In the genomic region with DNA sequence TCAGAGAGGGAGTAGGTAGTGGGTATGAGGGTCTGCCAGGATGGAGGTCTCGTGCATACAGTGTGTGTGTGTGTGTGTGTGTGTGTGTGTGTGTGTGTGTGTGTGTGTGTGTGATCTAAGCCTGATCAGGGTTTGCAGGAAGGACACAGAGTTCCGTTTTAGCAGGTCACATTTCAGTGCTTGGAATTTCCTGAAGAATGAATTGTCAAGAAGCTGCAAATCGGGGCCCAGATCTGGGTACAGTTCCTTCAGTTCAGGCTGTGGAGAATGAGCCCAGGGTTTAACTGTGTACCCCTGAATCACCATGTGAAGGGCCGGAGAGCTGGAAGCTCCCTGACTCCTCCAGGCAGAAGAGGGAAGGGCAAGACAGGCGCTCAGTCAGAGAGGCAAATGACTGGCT, we compare ENCODE assay signal across 15 mouse cellular contexts. TPM values are rescaled to one million over a fixed set of nuclear protein-coding genes. Genes with fewer than 3 reads are reported as not detected.
DNase-seq lines count a peak whose midpoint lies in the region; ATAC-seq and TF ChIP-seq lines count a peak whose summit lies in the region.
"Had no signal": no experiment of that assay in that cellular context is flagged by ENCODE, and none has a peak within 500 bp of the region (broad histone marks: within the 10 kb centered on the region; RNA-seq: fewer than 3 reads in every experiment).

No protein-coding gene starts in this region.

- H3K4me1 ChIP-seq in heart, embryonic 13.5 days = peaks cover 13% of the 10 kb centered on the region
- peaks cover 0 to 14% of the 10 kb centered on the region in 2 experiments; a peak in 3 of 4 replicates for H3K4me1 ChIP-seq in ES-E14 (ENCODE audit: control insufficient read depth in 2 of 2, insufficient read depth in 2 of 2, low read length in 2 of 2, poor library complexity in 1 of 2)
- H3K4me1 ChIP-seq in embryonic facial prominence, embryonic 14.5 days (ENCODE audit: control insufficient read depth, insufficient read depth, low read length) = peaks cover 5% of the 10 kb centered on the region; the same call in 1 of the 2 replicates

- WGBS in heart, embryonic 13.5 days = 55% methylated on average over 5 of the region's 5 CpGs
- WGBS in embryonic facial prominence, embryonic 14.5 days = 35% methylated on average over 5 of the region's 5 CpGs

- no peak overlapping the region for H3K4me2 ChIP-seq in heart, embryonic 13.5 days
- H3K4me2 ChIP-seq in embryonic facial prominence, embryonic 14.5 days (ENCODE audit: low read depth, low read length) = no peak overlapping the region

- no peak overlapping the region for H3K9ac ChIP-seq in heart, embryonic 13.5 days
- 0 out of 2 replicates have a peak overlapping the region, but pooled peaks have one; percentile 28 for H3K9ac ChIP-seq in ES-E14 (ENCODE audit: insufficient read depth, low read depth, low read length, poor library complexity, severe bottlenecking)
- 0 out of 2 replicates have a peak overlapping the region, but pooled peaks have one; percentile 19 for H3K9ac ChIP-seq in embryonic facial prominence, embryonic 14.5 days (ENCODE audit: low read depth, low read length)

- no peaks in the 10 kb centered on the region for H3K9me3 ChIP-seq in heart, embryonic 13.5 days
- H3K9me3 ChIP-seq in ES-E14 (ENCODE audit: control insufficient read depth, insufficient read depth, low read depth, low read length) = no peaks in the 10 kb centered on the region
- H3K9me3 ChIP-seq in embryonic facial prominence, embryonic 14.5 days (ENCODE audit: control insufficient read depth, low read length) = no peaks in the 10 kb centered on the region

- ATAC-seq in heart, embryonic 13.5 days (ENCODE audit: extremely low read depth, insufficient number of reproducible peaks, low FRiP score, low TSS enrichment) = no peak
- 0 out of 2 replicates have a peak, but pooled peaks have one; percentile 26 for ATAC-seq in embryonic facial prominence, embryonic 14.5 days (ENCODE audit: low read depth)
- ATAC-seq: inflammation-experienced regulatory T-cells, adult 6 months; lung, postnatal 0 days had no signal

- peaks cover 11% of the 10 kb centered on the region; the same call in 1 of the 2 replicates for H3K27me3 ChIP-seq in heart, embryonic 13.5 days (replicated peaks)
- no peaks in the 10 kb centered on the region for H3K27me3 ChIP-seq in embryonic facial prominence, embryonic 14.5 days (replicated peaks; ENCODE audit: control insufficient read depth, insufficient read depth, low read length)

- in situ Hi-C loops in ES-E14 (cut with MboI; ENCODE audit: low sequenced_read_pairs in 2 of 2, unreplicated experiment in 2 of 2) = no loop called here

- no peaks in the 10 kb centered on the region for H3K36me3 ChIP-seq in heart, embryonic 13.5 days
- H3K36me3 ChIP-seq in ES-E14 (ENCODE audit: control insufficient read depth, insufficient read depth, low read length, poor library complexity, severe bottlenecking) = no peaks in the 10 kb centered on the region
- no peaks in the 10 kb centered on the region for H3K36me3 ChIP-seq in embryonic facial prominence, embryonic 14.5 days (ENCODE audit: control insufficient read depth, insufficient read depth, low read length)

- H3K4me3 ChIP-seq in heart, embryonic 13.5 days = no peak overlapping the region
- no peak overlapping the region for H3K4me3 ChIP-seq in ES-E14 (ENCODE audit: insufficient read depth in 1 of 2, low read depth in 1 of 2, low read length in 2 of 2, poor library complexity in 1 of 2, severe bottlenecking in 1 of 2)
- no peak overlapping the region for H3K4me3 ChIP-seq in embryonic facial prominence, embryonic 14.5 days (ENCODE audit: low read depth, low read length)

- H3K27ac ChIP-seq in heart, embryonic 13.5 days (replicated peaks) = peak overlapping the region; percentile 39; the same call in 1 of the 2 replicates
- H3K27ac ChIP-seq in ES-E14 (ENCODE audit: insufficient read depth, low read depth, low read length, poor library complexity, severe bottlenecking) = no peak overlapping the region
- no peak overlapping the region for H3K27ac ChIP-seq in embryonic facial prominence, embryonic 14.5 days (replicated peaks; ENCODE audit: low read depth, low read length)

- no peak for DNase-seq in heart, postnatal 36 days
- DNase-seq in kidney, postnatal 14 days = peak; percentile 30
- DNase-seq in kidney, adult 8-10 months = no peak
- no peak for DNase-seq in ES-E14 (ENCODE audit: low read depth, low spot score)
- DNase-seq in embryonic facial prominence, embryonic 14.5 days (ENCODE audit: low spot score) = no peak
- DNase-seq in spleen, postnatal 14 days (ENCODE audit: low spot score in 2 of 2) = no peak
- DNase-seq: adrenal gland, postnatal 14 days; cerebellum, adult 9-11 months; layer of hippocampus, adult 9-11 months; spleen, adult 18-20 months had no signal

- intact Hi-C loops in heart, postnatal 36 days (cut with DNase I) = no loop called here

TF ChIP-seq in ES-E14, 5 proteins besides CTCF, POLR2A, EP300 and RAD21:
- TF ChIP-seq ZC3H11A (IDR thresholded peaks at IDR 0.05; ENCODE audit: borderline replicate concordance, low read depth, low read length) (no peak), CHD2 (IDR thresholded peaks at IDR 0.05; ENCODE audit: low read depth, low read length) (no peak), MAFK (IDR thresholded peaks at IDR 0.05; ENCODE audit: insufficient read depth, low read depth, low read length) (no peak), HCFC1 (IDR thresholded peaks at IDR 0.05; ENCODE audit: borderline replicate concordance, insufficient read depth, low read length) (no peak)

RNA-seq across cellular contexts. Expression of a gene that starts 6.3 kb away (rescaled TPM):
- polyA plus RNA-seq in heart, embryonic 13.5 days (2015; fragmentation: Nextera tagmentation; extraction: Ambion mirVana) = 33.3 and 38.4 TPM in 2 replicates
- 10 to 100 TPM; 28.3 to 42.6 TPM for total RNA-seq in heart, postnatal 36 days (2021)
- total RNA-seq in ES-E14 (2012; rRNA removed) = 2.1 and 9.5 TPM in 2 replicates
- 33.8 and 35.8 TPM in 2 replicates for polyA plus RNA-seq in embryonic facial prominence, embryonic 14.5 days (2014; fragmentation: Nextera tagmentation; extraction: Ambion mirVana)
- total RNA-seq: hematopoietic stem cell, adult 5-6 weeks had no signal
- polyA plus RNA-seq: inflammation-experienced regulatory T-cells, adult 6 months had no signal

RNA-seq across cellular contexts. Expression of a gene that starts 16.9 kb away (rescaled TPM):
- 40.6 and 40.7 TPM in 2 replicates for polyA plus RNA-seq in heart, embryonic 13.5 days (2015; fragmentation: Nextera tagmentation; extraction: Ambion mirVana)
- 10 to 100 TPM; 20.5 to 23.0 TPM for total RNA-seq in heart, postnatal 36 days (2021)
- total RNA-seq in ES-E14 (2012; rRNA removed) = 17.0 and 27.0 TPM in 2 replicates
- 70.5 and 80.2 TPM in 2 replicates for polyA plus RNA-seq in embryonic facial prominence, embryonic 14.5 days (2014; fragmentation: Nextera tagmentation; extraction: Ambion mirVana)

RNA-seq across cellular contexts. Expression of a gene that starts 28.1 kb away (rescaled TPM):
- 77.5 and 85.1 TPM in 2 replicates for polyA plus RNA-seq in heart, embryonic 13.5 days (2015; fragmentation: Nextera tagmentation; extraction: Ambion mirVana)
- total RNA-seq in heart, postnatal 36 days (2021) = 10 to 100 TPM; 50.0 to 52.3 TPM
- total RNA-seq in ES-E14 (2012; rRNA removed) = 207 and 297 TPM in 2 replicates
- polyA plus RNA-seq in embryonic facial prominence, embryonic 14.5 days (2014; fragmentation: Nextera tagmentation; extraction: Ambion mirVana) = 151 and 177 TPM in 2 replicates

RNA-seq across cellular contexts. Expression of a gene that starts 35.5 kb away (rescaled TPM):
- 1.8 and 1.9 TPM in 2 replicates for polyA plus RNA-seq in heart, embryonic 13.5 days (2015; fragmentation: Nextera tagmentation; extraction: Ambion mirVana)
- total RNA-seq in heart, postnatal 36 days (2021) = not detected
- 7.5 and 12.5 TPM in 2 replicates for total RNA-seq in ES-E14 (2012; rRNA removed)
- polyA plus RNA-seq in embryonic facial prominence, embryonic 14.5 days (2014; fragmentation: Nextera tagmentation; extraction: Ambion mirVana) = 18.7 and 21.2 TPM in 2 replicates
- total RNA-seq: hematopoietic stem cell, adult 5-6 weeks; neutrophil, adult 5-6 weeks had no signal
- polyA plus RNA-seq: inflammation-experienced regulatory T-cells, adult 6 months had no signal

RNA-seq across cellular contexts. Expression of a gene that starts 41.2 kb away (rescaled TPM):
- polyA plus RNA-seq in heart, embryonic 13.5 days (2015; fragmentation: Nextera tagmentation; extraction: Ambion mirVana) = 0.70 and 0.76 TPM in 2 replicates
- under 1 TPM; 0.42 to 0.62 TPM for total RNA-seq in heart, postnatal 36 days (2021)
- total RNA-seq in ES-E14 (2012; rRNA removed) = 3.1 and 5.3 TPM in 2 replicates
- polyA plus RNA-seq in embryonic facial prominence, embryonic 14.5 days (2014; fragmentation: Nextera tagmentation; extraction: Ambion mirVana) = 3.7 and 4.7 TPM in 2 replicates
